Mouse (Mus musculus) cerebellum, adult 2 months (tissue): Measurements from ENCODE around the gene Rcn1. TPM values are rescaled to one million over a fixed set of nuclear protein-coding genes. Genes with fewer than 3 reads are reported as not detected.

Experiments used
- DNase-seq, 2 experiments: peaks; one replicate each; pipeline ENCODE4 v3.0.0; 2021
- H3K27ac ChIP-seq: fragments of 200-500 bp; 2 replicates; pipeline ENCODE4 v1.5.1; 2012; ENCODE audit warnings: low read length, control low read depth, inconsistent platforms; ENCODE audit not compliant: insufficient read depth
- H3K27me3 ChIP-seq: fragments of 200-500 bp; 2 replicates; pipeline ENCODE4 v1.6.1; 2012; ENCODE audit warnings: inconsistent platforms, mild to moderate bottlenecking, low read length, moderate library complexity; ENCODE audit not compliant: control insufficient read depth, insufficient read depth
- H3K4me1 ChIP-seq: fragments of 200-500 bp; 2 replicates; pipeline ENCODE4 v1.6.1; 2011; ENCODE audit warnings: low read length; ENCODE audit not compliant: control insufficient read depth, insufficient read depth
- H3K4me3 ChIP-seq: fragments of 200-500 bp; replicated peaks from 2 replicates; pipeline ENCODE3; 2011; ENCODE audit warnings: mild to moderate bottlenecking, low read depth, low read length, control low read depth; ENCODE audit not compliant: insufficient read depth
- CTCF ChIP-seq: fragments of 200-500 bp; IDR thresholded peaks from 2 replicates; pipeline ENCODE4 v1.5.1; 2011; ENCODE audit warnings: low read depth, mild to moderate bottlenecking, control low read depth, low read length, moderate library complexity, borderline replicate concordance; ENCODE audit not compliant: insufficient read depth
- POLR2A ChIP-seq: fragments of 200-500 bp; IDR thresholded peaks from 2 replicates; pipeline ENCODE4 v1.6.1; 2011; ENCODE audit warnings: low read length, control low read depth, borderline replicate concordance; ENCODE audit not compliant: insufficient read depth
- WGBS: fragments of 180-500 bp; shearing (Covaris S2); methylation state at CpG from one replicate; pipeline ENCODE4 v1.1.7; 2018; 5-methylcytosine and 5-hydroxymethylcytosine counted together
- polyA plus RNA-seq: library from polyadenylated mRNA; depleted of rRNA; stranded (reverse); fragments of >200 nt; gene quantifications from 2 replicates; pipeline ENCODE4 v1.2.3, GENCODE M21; 2012; rRNA removed

The Rcn1 gene
- 6.7 and 7.4 TPM in 2 replicates for polyA plus RNA-seq

DNA sequence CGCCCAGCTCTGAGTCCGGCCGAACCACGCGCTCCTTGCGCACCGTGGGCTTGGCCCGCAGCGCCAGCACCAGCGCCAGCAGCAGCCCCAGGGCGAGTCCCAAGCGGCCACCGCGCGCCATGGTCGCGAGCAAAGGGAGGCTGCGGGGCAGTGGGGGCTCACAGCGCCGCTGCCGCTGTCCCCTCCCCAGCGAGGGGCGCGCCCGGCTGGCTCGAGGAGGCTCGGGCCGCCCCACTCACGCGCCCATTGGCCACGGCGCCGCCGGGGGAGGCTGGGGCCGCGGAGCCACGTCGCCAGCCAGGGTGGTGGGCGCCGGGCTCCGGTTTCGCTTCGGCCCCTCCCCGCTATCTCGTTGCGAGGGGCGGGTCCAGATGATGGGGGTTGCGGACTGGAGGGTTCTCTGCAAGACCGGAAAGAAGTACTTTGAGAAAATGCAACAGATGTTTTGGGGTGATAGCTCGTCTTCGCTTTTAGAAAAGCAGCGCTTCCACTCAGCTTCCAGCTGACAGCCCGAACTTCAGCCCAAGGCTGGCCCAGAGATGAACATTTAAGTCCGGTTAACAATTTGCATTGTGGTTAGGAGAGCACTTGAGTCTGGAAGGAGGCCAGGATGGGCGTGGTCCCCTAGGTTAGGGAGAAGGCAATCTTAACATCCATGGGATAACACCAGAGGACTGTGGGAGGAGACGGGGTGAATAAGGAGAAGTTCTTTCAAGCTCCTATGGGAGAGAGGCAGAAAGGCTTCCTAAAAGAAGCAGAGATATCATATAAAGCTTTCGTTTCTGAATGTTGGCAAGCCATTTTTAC is at the start of gene Rcn1:
Rcn1 (minus strand) TSS at position 235 of the 807 bp plus-strand sequence.
- WGBS, result under 1% methylated on average over 57 of the region's 57 CpGs
- DNase-seq, result peak; percentile 27 to 41
- peak within 1 kb of the TSS; percentile 54 for H3K4me3 ChIP-seq
- no peak for TF ChIP-seq POLR2A
- no peak for TF ChIP-seq CTCF
- no peak within 1 kb of the TSS for H3K27ac ChIP-seq
- H3K27me3 ChIP-seq, result no peaks in the 10 kb centered on the region
- no peaks in the 10 kb centered on the region for H3K4me1 ChIP-seq

DNA sequence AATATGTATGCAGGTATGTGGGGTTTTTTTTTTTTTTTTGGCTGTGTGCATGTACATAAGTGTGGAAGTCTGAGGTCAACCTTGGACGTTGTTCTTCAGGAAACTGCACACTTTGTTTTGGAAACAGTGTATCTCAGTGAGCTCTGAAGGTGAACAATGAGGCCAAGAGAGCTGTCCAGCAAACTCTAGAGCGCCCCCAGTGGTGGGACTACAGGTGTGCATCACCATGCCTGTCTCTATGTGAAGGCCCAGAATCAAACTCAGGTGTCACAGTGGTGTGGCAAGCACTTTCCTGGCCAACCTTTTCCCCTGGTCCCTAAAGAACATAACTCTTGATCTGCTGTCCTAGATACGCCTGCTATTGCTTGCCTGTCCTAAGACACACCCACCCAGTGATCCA is 45.0 kb upstream of the Rcn1 start:
- no peak overlapping the region for H3K4me3 ChIP-seq
- no peak overlapping the region for H3K27ac ChIP-seq
- H3K27me3 ChIP-seq, result no peaks in the 10 kb centered on the region
- H3K4me1 ChIP-seq, result no peaks in the 10 kb centered on the region
- TF ChIP-seq CTCF (no peak; the same call in 1 of the 2 replicates), POLR2A (no peak)
- 41% methylated on average over 3 of the region's 3 CpGs for WGBS
- DNase-seq, result no peak

DNA sequence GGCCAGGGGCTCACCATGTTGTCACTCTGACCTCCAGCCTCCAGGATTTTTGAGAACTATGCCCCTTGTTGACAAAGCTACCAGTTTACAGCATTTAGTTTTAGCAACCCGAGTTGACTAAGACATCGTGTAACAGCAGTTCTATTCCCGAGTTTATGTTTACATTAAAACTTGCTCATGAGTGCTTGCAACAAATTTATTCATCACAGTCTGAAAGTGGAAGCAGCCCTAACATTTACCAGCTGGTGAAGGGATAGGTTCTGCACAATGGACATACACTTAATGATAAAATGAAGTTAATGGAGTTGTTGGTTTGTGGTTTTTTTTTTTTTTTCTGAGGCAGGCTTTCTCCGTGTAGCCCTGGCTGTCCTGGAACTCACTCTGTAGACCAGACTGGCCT is 39.9 kb upstream of the Rcn1 start:
- H3K4me3 ChIP-seq, result no peak overlapping the region
- H3K27ac ChIP-seq, result no peak overlapping the region
- TF ChIP-seq CTCF (no peak), POLR2A (no peak)
- no peak for DNase-seq
- H3K4me1 ChIP-seq, result no peaks in the 10 kb centered on the region
- H3K27me3 ChIP-seq, result no peaks in the 10 kb centered on the region
- WGBS, result 85% methylated on average over 4 of the region's 4 CpGs

DNA sequence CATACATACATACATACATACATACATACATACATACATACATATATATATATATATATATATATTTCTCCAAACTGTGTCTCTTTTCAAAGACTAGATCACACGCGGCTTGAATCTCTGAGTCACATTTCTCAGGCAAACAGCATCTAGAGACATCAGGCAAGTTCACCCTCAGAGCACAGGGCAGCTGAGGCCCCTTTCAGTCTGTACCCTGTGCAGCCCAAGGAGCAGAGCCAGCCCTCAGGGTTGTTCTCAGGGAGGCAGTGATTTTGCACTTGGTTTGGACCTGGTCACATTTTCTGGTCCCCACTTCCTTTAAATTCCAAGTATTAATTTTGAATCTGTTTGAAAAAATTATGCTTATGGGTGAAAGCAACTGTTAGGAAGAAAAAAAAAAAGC is 39.4 kb upstream of the Rcn1 start:
- H3K4me3 ChIP-seq, result no peak overlapping the region
- DNase-seq, result no peak
- WGBS, result 85% methylated on average over 2 of the region's 2 CpGs
- H3K27ac ChIP-seq, result no peak overlapping the region
- no peaks in the 10 kb centered on the region for H3K4me1 ChIP-seq
- no peak for TF ChIP-seq POLR2A
- no peak for TF ChIP-seq CTCF
- H3K27me3 ChIP-seq, result no peaks in the 10 kb centered on the region

DNA sequence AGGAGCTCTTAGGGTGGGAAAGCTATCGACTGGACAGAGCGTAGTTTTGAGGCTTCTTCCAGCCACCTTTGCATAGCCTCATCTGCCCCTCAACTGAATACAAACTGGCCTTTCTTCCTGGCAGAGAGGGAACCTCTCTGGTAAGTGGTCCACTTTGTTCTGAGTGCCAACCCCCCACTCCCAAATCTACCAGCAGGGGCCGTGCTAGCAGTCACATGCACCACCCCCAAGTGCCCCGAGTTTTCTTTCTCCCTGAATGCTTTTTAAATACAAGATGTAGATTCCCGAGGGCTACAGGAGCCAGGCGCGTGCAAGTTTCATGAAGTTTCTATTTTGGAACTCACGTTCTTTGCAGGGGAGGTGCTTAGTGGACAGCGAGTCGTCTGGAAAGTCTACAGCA is 33.8 kb upstream of the Rcn1 start:
- H3K4me3 ChIP-seq, result no peak overlapping the region
- WGBS, result 15% methylated on average over 10 of the region's 10 CpGs
- H3K4me1 ChIP-seq, result no peaks in the 10 kb centered on the region
- no peak for DNase-seq
- H3K27me3 ChIP-seq, result no peaks in the 10 kb centered on the region
- TF ChIP-seq CTCF (no peak), POLR2A (no peak)
- no peak overlapping the region for H3K27ac ChIP-seq

DNA sequence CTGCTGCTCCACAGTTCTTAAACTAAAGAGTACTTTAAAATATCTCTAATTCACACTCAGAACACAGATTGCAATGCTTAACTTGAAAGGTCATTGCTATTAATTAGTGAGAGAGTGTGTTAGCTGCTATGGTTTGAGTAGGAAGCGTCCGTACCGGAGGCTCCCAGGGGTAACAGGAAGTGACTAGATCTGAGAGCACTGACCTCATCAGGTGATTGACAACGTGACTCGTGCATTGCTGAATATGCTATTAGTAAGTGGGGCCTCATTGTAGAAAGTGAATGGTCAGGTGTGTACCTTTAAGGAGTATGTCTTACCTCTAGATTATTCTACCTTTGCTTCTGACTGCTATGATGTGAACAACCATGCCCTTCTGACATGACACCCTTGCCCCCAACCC is 31.3 kb upstream of the Rcn1 start:
- TF ChIP-seq POLR2A (no peak), CTCF (no peak)
- no peak overlapping the region for H3K4me3 ChIP-seq
- H3K27me3 ChIP-seq, result no peaks in the 10 kb centered on the region
- no peak overlapping the region for H3K27ac ChIP-seq
- DNase-seq, result no peak
- WGBS, result 89% methylated on average over 5 of the region's 5 CpGs
- H3K4me1 ChIP-seq, result no peaks in the 10 kb centered on the region

DNA sequence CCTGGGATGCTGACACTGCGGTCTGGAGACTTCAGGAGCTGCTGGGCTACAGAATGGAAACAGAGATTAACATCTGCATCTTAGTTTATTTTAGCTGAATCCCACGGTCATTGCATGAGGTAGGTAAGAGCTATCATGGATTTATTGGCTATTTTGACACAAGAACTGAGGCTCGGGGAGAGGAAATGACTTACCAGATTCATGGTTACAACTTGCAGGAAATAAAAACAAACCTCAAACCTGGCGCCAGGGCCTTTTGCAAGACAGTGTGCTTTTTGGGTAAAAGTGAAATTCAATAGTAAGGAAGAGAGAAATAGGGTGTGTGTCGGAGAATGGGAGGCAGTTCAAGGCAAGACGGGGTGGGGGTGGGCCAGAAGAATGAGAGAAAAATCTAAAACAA is 30.8 kb upstream of the Rcn1 start:
- no peak for DNase-seq

DNA sequence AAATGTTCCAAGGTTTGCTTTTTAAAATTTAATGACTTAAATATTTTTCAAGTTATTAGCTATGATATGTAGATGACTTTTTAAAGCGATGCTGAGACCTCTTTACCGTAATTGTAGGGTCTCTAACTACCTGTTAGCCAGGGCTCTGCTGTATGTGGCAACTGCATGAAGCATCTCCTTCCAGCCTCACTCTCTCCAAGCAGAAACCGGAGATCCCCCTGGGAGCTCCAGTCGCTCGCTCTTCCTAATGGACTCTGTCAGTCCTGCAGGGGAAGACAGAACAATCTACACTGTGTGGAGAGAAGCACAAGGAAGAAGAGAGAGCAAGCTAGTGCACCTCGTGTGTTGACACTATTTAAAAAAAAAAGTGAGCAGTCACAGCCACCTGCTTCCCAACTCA is 29.3 kb upstream of the Rcn1 start:
- Histone ChIP-seq H3K4me1 (no peaks in the 10 kb centered on the region), H3K27me3 (no peaks in the 10 kb centered on the region), H3K27ac (no peak overlapping the region), H3K4me3 (no peak overlapping the region)
- DNase-seq, result no peak
- WGBS, result 18% methylated on average over 6 of the region's 6 CpGs
- no peak for TF ChIP-seq CTCF

More for the DNA sequence above, 30.8 kb upstream of the Rcn1 start:
- no peak overlapping the region for H3K27ac ChIP-seq
- no peaks in the 10 kb centered on the region for H3K4me1 ChIP-seq
- WGBS, result 92% methylated on average over 6 of the region's 6 CpGs
- TF ChIP-seq CTCF, result no peak
- TF ChIP-seq POLR2A, result no peak
- no peaks in the 10 kb centered on the region for H3K27me3 ChIP-seq
- H3K4me3 ChIP-seq, result no peak overlapping the region
